Mouse (Mus musculus) testis, postnatal 14 days (tissue): Measurements from ENCODE around the gene Fam3c.
A peak's percentile ranks its signal among the peaks of the same experiment; 100 is the strongest.

Experiments used
- DNase-seq: peaks from one replicate; pipeline ENCODE4 v3.0.0; 2021; ENCODE audit warnings: low spot score

The Fam3c gene

DNA sequence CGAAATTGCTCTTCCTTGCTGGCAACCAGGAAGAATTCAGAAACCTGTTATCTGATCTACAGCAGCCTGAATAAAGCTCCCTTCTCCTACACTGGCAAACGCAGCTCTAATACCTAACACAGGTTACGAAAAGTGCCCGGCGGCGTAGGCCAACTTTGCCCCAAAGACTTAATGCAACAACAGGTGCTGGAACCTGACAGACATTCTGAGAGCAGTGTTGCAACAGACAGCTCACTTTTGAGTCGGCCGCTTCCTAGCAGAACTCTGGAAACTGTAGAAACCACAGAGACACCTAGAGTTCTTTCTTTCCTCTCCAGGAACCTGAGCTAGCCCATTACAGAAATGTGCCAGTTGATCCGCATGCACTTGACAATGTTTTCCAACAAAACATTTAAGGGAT is 4.5 kb downstream of the Fam3c start:
- DNase-seq = no peak

DNA sequence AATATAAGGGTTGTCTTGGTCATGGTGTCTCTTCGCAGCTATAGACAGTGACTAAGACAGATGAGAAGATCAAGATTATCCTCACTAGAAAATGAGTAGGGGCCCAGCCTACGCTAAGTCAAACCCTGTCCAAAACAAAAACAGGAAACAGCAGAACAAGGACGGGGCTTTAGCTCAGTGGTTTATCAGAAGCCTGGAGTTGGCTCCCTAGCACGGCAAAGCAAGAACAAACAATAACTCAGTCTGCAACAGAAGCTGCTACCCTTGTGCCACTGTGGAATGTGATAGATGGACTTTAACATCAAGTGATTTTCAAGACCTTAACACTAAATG is 5.8 kb downstream of the Fam3c start:
- DNase-seq = no peak

DNA sequence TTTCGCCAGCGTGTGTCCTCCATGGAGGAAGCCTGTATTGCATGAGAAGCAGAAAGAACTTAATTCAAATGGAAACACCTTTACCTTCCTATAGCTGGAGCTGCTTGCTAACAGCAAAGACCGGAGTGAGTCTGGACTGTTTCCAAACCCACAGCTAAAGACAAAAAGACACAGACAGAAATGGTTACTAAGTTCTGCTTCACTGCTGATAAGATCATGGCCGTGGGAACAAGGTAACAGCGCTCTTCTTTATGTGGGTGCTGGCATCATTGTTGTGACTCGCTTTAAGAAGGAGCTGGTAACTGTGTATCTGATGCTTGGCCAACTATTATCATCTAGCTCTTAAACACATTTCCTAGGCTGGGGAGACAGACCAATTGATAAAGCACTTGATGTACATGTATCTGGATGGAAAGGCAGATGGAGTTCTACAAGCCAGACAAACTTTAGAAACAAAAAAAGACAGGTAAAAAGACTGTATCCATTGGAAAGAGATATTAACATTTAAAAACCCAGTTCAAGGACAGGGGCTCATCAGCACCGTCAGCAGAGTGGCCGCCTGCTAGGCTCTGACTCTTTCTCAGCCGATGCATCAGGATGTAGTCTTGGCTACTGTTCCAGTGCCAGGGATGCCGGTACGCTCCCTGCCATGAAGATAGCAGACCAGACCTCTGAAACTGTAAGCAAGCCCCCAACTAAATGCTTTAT is 6.4 kb downstream of the Fam3c start:
- peak; percentile 78 for DNase-seq

DNA sequence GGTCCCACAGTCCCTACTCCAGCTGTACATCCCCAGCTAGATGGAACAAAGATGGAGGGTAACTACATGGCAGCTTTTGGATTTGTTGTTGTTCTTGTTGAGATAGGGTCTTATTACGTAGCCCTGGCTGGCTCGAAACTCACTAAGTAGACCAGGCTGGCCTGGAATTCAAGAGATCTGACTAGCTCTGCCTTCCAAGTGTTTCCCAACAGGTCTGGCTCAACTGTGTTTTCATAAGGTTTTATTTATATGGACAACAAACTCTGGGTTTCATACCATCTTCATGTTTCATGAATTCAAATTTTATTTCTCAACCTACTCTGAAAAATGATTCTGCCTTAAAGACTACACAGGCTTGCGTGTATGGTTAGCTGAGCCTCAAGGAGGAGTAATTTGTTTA is 7.1 kb downstream of the Fam3c start:
- DNase-seq = no peak

DNA sequence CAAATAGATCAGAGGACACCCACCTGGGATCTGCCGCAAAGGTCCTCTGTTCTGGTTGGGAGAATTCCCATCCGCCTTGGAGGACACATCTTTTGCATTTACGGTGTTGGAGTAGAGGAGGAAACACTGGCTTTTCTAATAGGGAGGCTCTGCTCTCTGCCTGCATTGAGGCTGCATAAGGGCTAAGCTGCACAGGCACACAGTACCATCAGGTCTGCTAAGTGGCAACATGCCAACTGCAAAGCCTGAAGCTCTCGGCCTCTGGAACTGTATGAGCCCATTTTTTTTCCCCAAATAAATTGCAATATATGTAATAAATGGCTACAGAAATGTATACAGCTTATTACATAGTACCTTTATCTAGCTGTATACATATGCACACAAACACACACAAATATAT is 7.9 kb downstream of the Fam3c start:
- DNase-seq = no peak

DNA sequence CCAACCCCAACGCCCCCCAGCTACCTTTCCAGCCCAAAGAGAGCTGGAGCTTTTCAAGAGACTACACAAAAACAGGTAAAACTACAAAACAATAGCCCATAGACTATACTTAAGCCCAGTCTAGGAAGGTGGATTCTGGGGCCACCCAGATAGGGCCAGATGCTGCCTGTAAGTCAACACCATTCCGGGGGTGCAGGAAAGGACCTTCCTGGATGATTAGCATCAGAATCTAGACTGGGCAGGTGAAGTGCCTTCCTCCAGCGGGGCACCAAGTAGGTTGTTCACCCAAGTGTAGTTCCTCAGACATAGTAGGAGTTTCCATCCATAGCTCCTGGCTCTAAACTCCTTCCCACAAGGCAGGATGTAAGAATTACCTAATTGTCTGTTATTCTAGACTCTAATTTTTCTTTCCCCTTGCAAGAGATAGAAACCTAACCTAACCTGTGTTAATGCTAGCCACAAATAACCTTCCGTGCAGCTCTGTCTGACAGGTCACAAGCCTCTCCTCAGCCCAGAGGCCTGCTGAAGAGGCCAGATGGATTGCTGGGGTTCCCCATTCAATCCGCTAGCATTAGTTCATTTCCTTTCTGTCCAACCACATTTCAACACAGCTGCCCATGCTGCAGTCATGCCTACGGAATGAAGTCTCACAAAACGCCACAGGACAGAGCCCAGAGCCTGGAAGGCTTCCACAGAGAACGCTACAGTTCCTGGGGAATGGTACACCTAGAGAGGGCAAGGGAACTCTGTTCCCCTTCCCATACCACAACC is 8.7 kb downstream of the Fam3c start:
- no peak for DNase-seq

DNA sequence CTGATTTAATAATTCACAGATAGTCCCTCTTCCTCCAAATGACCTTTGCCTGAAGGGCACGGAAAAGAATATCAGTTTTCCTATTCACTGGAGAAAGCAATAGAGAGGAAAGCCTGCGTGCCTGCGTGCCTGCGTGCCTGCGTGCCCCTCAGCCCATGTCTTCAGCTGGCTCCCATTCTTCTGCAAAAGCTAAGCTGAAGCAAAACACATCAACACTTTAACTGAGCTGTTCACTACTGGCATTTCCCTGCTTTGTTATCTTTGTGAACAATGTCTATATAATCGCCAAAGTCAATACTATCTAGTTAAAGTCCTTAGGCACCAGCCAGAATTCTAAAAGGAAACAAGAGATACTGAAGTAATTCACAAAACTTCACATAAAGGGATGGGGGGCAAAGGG is 11.6 kb downstream of the Fam3c start:
- DNase-seq = no peak

DNA sequence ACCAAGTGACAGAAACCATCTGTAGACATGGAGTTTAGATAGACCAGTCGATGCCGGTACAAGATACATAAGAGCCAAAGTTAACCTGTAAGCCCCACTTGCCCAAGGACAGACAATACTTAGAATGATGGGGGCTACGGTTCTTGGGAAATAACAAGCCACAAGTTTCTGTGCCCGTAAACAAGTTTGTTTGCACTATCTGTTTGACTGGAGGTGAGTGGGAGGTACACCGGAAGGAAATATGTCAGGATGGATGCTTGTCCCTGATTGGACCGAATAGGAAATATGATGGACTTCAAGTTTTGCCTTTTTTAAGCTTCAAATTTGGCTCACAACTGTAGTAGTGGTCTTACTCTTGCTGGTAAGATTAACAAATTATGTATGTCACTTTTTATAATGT is 12.3 kb downstream of the Fam3c start:
- DNase-seq = no peak

DNA sequence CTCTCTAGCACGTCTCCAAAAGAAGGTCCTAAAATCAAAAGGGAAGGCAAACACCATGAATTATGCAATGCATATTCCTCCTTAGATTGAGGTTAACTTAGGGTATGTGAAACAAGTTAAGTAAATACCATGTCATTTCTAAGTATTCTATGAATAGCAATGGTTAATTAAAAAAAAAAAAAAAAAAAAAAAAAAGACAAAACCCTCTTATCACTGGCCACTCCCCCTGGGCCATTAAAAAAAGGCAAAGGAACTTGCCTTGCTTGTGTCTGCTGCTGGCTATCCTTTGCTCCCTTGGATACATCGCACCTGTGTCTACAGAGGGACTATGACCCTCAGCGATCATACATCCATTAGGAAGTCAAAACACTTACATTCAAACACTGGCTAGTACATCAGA is 12.8 kb downstream of the Fam3c start:
- no peak for DNase-seq

DNA sequence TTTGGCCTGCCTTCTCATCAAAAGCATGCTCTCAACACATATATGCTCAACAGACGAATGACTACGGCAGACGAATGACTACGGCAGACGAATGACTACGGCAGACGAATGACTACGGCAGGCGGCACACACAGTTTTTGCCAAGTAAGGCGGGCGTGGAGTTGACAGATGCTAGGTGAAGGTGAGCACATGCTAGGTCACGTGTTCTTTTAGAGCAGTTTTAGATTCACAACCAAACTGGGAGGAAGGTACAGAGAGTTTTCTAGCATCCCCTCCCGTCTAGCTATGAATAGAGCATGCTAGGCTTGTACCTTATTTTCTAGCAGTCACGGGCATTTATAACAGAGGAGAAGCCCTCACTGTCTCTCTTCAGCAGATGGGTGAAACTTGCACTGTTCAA is 15.3 kb downstream of the Fam3c start:
- DNase-seq = no peak

DNA sequence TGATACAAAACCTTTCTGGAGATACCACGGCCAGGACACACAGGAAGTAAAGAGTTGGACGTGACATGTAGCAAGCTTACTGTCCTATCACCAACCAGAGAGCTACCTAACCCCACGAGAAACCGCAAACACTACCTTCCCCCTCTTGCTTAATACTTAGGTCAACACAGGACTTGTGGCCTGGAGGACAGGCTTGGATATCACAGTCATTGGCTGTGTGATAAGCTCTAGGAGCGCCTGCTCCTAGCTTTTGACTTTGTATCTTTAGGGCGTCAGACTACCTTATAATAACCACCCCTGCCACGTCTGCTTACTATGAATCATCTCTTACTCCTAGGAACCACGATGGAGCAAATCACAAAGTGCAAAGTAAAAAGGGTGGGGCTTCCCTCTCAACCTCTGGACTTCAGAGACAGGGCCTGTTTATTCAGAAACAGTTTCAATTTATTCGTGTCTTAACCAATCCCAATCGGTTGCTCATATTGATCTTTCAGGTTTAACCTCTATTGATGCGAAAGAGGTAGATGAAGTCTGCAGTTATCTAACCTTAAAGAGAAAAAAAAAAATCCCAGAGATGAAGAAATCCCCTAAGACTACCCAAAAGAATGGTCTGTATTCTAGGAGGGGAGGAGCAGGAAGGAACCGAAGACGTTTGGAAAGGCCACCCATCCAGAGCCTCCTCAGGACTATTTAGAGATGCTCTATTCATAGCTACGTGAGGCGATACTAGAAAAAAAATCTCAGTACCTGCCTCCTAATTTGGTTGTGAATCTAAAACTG is 16.1 kb downstream of the Fam3c start:
- no peak for DNase-seq

DNA sequence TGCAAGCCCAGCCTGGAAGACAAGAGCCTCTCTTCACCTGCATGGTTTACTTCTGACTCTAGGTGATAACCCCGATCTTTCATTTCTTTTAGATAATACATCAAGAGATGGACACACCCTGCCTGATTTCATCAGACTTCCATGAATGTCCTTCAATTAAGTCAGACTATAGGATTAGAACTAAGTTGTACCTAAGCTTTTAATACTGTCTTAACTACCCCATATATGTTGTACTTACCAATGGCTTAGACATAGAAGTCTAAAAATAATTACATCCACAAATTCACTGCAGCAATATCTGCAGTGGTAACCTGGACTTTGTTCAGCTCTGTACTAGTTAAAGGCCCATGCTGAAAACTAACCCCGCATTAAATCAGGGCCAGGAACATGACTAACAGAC is 23.5 kb downstream of the Fam3c start:
- DNase-seq = no peak

DNA sequence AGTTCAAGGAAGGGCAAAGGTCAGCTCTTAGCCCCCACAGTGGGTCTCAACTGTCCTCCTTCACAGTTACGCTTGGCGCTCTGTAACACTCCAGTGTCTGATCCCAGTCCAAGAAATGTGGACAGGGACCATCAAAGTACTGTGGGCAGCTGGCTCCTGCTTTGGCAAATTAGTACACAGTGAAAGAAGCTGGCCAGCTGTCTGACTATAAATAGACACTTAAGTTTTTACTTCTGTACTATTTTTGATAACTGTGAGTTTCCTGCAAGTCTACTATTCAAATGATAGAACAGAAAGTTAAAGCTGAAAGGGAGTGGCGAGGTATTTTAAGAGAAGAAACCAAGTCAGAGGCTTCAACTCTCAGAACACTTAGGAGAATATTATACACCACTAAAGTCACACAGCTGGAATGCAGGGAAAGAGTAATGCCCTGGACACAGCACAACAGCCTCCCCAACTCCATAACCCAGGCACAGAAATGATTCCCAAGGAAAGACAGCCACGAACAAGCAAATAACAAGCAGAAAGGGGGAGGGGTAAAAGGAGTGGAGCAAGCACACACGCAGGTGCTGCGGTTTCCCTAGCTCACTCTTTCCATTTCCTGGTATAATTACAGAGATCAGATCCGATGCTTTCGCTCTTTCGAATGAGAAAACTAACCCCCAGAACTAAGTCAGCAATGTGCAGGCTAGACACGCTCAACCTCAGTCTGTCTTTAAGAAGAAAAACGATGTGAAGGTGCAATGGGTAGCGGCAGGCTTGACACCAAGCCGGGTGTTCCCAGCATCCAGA is 25.7 kb downstream of the Fam3c start:
- no peak for DNase-seq

DNA sequence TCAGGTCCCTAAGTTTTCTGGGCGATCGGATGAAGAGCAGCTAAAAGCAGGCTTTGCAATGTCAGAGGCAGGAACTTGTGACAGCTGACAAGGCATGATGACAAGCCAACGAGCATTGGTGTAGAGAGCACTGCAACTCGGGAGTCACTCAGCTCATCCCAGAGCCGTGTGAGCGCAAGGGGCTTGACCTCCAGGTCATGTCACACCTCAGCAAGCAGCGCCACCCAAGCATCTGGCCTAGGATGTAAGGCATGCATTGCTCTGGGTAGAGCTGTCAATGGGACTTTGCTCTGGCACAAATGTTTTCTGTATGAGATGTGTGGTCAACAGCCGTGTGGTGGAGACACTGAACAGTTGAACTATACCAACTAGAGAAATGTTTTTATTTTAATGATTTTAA is 28.1 kb downstream of the Fam3c start:
- no peak for DNase-seq

DNA sequence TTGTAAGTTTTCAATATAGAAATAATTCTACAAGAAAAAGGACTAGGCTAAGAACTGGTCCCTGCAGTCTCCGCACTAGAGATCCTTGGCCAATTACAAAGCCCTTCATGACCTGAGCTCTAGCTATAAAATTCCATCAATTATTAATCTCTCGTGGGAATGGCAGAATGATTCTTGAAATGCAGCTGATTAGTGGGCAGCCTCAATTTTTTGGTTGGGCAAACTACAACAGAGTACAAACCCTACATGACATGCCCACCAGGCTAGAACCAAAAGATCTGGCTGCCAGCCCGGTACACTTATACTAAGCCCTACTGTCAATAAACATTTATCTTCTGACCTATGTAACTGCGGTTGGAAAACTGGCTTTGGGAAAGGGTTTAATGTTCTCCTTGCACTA is 29.0 kb downstream of the Fam3c start:
- DNase-seq = no peak

DNA sequence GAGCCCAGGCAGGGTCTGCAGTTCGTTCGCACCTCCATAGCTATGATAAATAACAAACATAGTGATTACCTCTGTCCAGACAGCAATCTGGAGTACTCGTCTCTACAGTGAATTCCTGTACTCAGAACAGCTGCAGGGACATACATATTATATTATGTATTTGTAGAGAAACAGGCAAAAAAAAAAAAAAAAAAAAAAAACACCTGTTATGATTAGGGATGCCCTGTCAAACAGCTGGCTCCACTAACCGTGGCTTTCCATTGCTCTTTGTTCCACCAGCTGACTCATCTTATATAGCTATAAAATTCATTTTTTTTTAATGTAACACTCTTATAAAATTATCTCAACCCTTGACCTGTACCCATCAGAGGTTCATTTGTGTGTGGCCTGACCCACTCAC is 29.8 kb downstream of the Fam3c start:
- DNase-seq = no peak

DNA sequence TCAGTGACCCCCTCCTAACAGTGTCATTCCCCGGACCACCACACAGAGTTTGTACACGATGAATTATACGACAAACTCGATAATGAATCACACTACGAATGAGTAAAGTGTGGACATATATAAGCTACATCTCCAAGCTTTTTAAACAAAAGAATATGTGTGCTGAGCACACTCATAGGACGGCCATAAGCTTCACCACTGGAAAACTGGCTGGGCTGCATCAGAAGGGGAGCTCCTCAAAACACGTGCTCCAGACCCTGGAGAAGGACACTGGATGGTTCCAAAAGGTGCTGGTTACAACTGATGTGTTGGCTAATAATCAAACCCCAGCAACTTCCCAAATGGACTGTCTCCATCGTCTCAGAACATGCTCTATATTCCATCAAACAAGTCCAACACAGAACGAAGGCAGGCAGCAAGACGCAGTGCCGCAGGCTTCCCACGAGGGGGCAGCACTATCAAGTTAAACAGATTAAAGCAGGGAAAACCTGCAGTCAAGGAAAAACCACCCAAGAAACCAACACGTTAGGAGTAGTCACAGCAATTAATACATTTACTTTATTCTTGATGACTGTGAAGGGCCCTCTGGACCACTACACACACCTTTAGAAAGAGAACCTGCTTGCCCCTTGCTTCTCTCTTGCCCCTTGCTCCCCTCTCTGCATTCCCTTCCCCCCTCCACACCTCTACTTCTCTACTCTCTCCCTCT is 30.5 kb downstream of the Fam3c start:
- peak; percentile 15 for DNase-seq

DNA sequence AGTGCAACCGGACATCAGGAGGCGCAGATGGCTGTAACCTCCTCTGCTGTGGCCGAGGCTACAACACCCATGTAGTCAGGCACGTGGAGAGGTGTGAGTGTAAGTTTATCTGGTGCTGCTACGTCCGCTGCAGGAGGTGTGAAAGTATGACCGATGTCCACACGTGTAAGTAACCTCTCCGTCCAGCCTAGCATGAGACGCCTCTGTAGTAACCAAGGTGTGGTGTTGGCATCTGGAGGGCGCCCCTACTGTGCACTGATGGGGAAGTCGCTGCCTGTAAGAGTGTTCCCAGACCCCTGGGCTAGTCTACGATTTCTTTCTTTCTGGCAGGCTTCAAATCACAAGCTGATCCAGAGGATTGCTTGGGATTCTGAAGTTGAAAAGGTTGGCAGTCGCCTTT is 58.0 kb downstream of the Fam3c start:
- no peak for DNase-seq

DNA sequence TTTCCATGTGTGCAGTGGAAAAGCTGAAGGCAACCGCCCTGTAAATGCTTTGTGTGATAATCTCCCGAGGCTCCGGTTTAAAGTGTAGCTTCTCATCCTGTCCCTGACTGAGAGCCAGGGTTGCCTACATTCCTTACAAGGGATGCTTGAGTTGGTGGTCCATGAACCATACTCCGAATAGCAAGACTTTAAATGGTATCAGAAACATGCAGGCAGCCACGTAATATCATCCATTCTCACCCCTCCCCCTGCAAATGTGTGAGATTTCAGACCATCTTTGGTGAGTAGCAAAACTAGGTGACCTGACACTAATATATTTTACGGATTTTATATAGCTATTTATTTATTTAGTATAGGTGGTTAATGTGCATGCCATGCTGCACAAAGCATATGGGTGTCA is 59.0 kb downstream of the Fam3c start:
- DNase-seq = no peak

DNA sequence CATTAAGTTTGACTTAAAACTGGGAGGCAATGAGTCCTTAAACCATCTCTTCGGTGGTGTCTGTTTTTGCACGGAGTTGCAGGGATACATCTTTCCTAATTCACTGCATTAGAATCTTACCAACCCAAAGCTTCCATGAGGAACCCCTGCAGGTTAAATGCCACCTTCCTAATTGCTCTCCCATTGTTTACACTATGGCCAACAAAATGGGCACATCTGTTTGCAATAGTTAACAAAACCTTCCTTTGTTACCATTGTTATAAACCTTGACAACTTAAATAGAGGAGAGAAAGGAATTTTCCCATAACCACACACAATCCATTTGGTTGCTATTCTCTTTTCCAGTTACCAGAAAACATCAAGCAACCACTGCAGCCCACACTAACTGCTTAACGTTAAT is 62.1 kb downstream of the Fam3c start:
- no peak for DNase-seq

DNA sequence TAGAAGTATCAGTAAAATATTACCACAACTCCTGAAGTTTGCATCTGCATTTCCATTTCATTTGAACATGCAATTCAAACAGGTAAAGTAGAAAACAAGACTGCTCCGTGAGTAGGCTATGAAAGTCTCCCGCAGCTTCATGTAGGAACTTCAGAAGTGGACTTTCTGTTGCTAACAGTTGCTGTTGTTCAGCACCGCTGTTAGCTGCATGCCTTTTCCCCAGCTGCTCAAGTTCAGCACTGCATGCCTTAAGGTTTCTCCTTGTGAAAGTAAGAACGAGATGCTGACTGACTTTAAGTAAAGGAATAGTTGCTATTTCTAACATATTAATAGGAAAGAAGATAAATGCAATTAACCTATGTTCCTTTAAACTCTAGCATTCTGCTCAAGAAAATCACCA is 64.0 kb downstream of the Fam3c start:
- DNase-seq = no peak

DNA sequence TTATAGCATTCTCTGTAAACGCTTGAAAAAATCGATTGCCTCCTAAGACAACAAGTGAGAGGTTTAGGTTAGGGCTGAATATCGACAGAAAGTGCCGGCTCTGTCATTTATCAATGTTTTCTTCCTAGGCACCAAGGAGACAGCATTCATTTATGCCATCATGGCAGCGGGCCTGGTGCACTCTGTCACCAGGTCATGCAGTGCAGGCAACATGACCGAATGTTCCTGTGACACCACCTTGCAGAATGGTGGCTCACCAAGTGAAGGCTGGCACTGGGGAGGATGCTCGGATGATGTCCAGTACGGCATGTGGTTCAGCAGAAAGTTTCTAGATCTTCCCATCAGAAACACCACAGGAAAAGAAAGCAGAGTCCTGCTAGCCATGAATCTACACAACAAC is 65.3 kb downstream of the Fam3c start:
- DNase-seq = no peak
